Mouse (Mus musculus) intestine, embryonic 16.5 days (tissue): ENCODE results near the gene Socs5. TPM values are rescaled to one million over a fixed set of nuclear protein-coding genes. Genes with fewer than 3 reads are reported as not detected.
A peak's percentile ranks its signal among the peaks of the same experiment; 100 is the strongest.

Experiments
- ATAC-seq: fragments of 200-750 bp; cut with Nextera tagmentation; 2 replicates; pipeline ENCODE4 v1.8.0; 2017; ENCODE audit warnings: moderate TSS enrichment, moderate library complexity
- H3K27ac ChIP-seq: fragments of 300-500 bp; sonication (generic); 2 replicates; pipeline ENCODE4 v1.5.1; 2014; ENCODE audit warnings: mild to moderate bottlenecking, low read length
- H3K27me3 ChIP-seq: fragments of 300-500 bp; sonication (generic); replicated peaks from 2 replicates; pipeline ENCODE4 v1.6.1; 2014; ENCODE audit warnings: low read length, control low read depth, mixed read lengths; ENCODE audit not compliant: control insufficient read depth, insufficient read depth
- H3K36me3 ChIP-seq: fragments of 300-500 bp; sonication (generic); 2 replicates; pipeline ENCODE4 v1.6.1; 2014; ENCODE audit warnings: low read length, control low read depth; ENCODE audit not compliant: control insufficient read depth, insufficient read depth
- H3K4me1 ChIP-seq: fragments of 300-500 bp; sonication (generic); 2 replicates; pipeline ENCODE4 v1.6.1; 2014; ENCODE audit warnings: low read length, control low read depth, mixed read lengths; ENCODE audit not compliant: control insufficient read depth, insufficient read depth
- H3K4me2 ChIP-seq: fragments of 300-500 bp; sonication (generic); 2 replicates; pipeline ENCODE4 v1.6.1; 2014; ENCODE audit warnings: low read depth, low read length, control low read depth
- H3K4me3 ChIP-seq: fragments of 300-500 bp; sonication (generic); 2 replicates; pipeline ENCODE4 v1.5.1; 2014; ENCODE audit warnings: mild to moderate bottlenecking, low read length
- H3K9ac ChIP-seq: fragments of 300-500 bp; sonication (generic); 2 replicates; pipeline ENCODE4 v1.6.1; 2014; ENCODE audit warnings: low read depth, low read length
- H3K9me3 ChIP-seq: fragments of 300-500 bp; sonication (generic); 2 replicates; pipeline ENCODE4 v1.6.1; 2016; ENCODE audit warnings: low read length, control low read depth; ENCODE audit not compliant: control insufficient read depth
- WGBS: fragments of 180-500 bp; shearing (Covaris S2); extraction: QIAGEN DNeasy Blood & Tissue Kit; methylation state at CpG from one replicate; pipeline ENCODE4 v1.1.7; 2014; 5-methylcytosine and 5-hydroxymethylcytosine counted together
- polyA plus RNA-seq: library from polyadenylated mRNA; unstranded; fragments of >200 nt; fragmentation: Nextera tagmentation; extraction: Ambion mirVana; gene quantifications from 2 replicates; pipeline ENCODE4 v1.2.1, GENCODE M21; 2015

The Socs5 gene
- polyA plus RNA-seq, 1 experiment from 2014 or later: 5.3 TPM

DNA sequence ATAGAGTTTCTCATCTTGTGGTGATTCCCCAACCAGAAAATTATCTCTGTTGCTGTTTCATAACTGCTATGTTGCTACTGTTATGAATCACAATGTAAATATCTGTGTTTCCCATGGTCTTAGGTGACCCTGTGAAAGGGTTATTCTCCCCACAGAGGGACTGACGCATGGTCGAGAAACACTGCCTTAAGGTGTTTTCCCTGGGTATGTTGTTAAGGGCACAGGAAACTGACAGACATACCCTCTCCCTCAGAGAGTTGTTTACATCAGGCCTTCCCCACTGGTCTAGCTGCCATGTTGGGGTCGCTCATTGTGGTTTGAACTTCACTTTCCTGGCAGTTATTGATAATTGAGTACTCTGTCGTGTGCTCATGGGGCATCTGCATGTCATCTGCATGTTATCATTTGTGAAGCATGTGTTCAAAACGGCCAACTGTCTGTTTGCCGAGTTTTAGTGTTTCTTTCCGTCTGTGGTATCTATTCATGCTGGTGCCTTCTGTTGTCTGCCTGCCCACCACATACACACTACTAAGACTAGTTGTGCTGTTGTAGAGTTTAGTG is 11.6 kb downstream of the Socs5 start:
- Histone ChIP-seq H3K36me3 (peaks cover 2% of the 10 kb centered on the region; the same call in 1 of the 2 replicates), H3K27me3 (no peaks in the 10 kb centered on the region), H3K4me2 (no peak overlapping the region), H3K9ac (no peak overlapping the region), H3K4me3 (no peak overlapping the region), H3K27ac (no peak overlapping the region), H3K4me1 (no peaks in the 10 kb centered on the region), H3K9me3 (no peaks in the 10 kb centered on the region)
- no peak for ATAC-seq
- WGBS: 75% methylated on average over 7 of the region's 7 CpGs

DNA sequence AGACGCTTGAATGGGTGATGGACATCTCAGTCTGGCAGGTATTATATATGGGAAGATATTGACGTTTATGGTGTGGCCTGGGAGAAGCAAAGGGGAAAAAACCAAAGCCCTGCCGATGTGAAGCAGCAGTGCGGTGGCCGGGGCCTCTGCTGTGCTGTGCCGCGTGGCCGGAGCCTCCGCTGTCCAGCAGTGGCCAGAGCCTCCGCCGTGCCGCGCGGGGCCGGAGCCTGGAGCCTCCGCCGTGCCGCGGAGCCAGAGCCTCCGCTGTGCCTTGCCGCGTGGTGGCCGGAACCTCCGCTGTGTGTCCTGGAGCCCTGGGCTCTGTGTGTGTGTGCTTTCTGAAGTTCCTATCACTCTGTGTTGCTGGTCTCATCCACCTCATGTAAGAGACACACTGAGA is 17.9 kb downstream of the Socs5 start:
- H3K9me3 ChIP-seq: no peaks in the 10 kb centered on the region
- H3K27ac ChIP-seq: no peak overlapping the region
- 50% methylated on average over 24 of the region's 24 CpGs for WGBS
- ATAC-seq: peak; percentile 46; the same call in 1 of the 2 replicates
- peak overlapping the region; percentile 17; the same call in 1 of the 2 replicates for H3K4me3 ChIP-seq
- no peaks in the 10 kb centered on the region for H3K27me3 ChIP-seq
- H3K4me1 ChIP-seq: no peaks in the 10 kb centered on the region
- peak overlapping the region; percentile 47 for H3K4me2 ChIP-seq
- 0 out of 2 replicates have a peak overlapping the region, but pooled peaks have one; percentile 7 for H3K9ac ChIP-seq
- H3K36me3 ChIP-seq: no peaks in the 10 kb centered on the region

DNA sequence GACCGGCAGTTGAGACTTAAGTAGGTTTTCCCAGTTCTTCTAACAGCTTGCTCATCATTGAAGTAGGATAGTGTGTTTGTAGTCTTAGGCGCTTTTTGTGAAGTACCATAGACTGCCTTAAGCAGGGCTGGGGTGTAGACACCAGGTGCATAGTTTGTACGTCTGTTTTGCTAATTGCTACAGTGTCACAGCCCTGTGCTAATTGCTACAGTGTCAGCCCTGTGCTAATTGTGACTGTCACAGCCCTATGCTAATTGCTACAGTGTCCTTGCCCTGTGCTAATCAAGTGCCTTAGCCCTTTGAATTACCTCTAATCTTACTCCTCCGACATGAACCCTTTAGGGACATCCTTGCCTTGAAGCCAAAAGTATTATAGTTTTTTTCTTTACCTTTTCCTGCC is 24.8 kb downstream of the Socs5 start:
- H3K27me3 ChIP-seq: no peaks in the 10 kb centered on the region
- WGBS: 75% methylated on average over 4 of the region's 4 CpGs
- H3K9ac ChIP-seq: no peak overlapping the region
- H3K4me3 ChIP-seq: no peak overlapping the region
- no peaks in the 10 kb centered on the region for H3K9me3 ChIP-seq
- H3K4me2 ChIP-seq: no peak overlapping the region
- H3K4me1 ChIP-seq: no peaks in the 10 kb centered on the region
- no peak overlapping the region for H3K27ac ChIP-seq
- peaks cover 7% of the 10 kb centered on the region; the same call in 1 of the 2 replicates for H3K36me3 ChIP-seq
- ATAC-seq: no peak

DNA sequence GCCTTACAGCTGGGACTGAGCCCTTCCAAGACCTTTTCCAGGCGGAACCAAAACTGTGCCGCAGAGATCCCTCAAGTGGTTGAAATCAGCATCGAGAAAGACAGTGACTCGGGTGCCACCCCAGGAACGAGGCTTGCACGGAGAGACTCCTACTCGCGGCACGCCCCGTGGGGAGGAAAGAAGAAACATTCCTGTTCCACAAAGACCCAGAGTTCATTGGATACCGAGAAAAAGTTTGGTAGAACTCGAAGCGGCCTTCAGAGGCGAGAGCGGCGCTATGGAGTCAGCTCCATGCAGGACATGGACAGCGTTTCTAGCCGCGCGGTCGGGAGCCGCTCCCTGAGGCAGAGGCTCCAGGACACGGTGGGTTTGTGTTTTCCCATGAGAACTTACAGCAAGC is 26.3 kb downstream of the Socs5 start:
- Histone ChIP-seq H3K4me2 (no peak overlapping the region), H3K4me3 (no peak overlapping the region), H3K9ac (no peak overlapping the region), H3K27ac (no peak overlapping the region), H3K27me3 (no peaks in the 10 kb centered on the region), H3K36me3 (peaks cover 7% of the 10 kb centered on the region; the same call in 1 of the 2 replicates), H3K4me1 (no peaks in the 10 kb centered on the region), H3K9me3 (no peaks in the 10 kb centered on the region)
- no peak for ATAC-seq
- WGBS: 75% methylated on average over 23 of the region's 23 CpGs

DNA sequence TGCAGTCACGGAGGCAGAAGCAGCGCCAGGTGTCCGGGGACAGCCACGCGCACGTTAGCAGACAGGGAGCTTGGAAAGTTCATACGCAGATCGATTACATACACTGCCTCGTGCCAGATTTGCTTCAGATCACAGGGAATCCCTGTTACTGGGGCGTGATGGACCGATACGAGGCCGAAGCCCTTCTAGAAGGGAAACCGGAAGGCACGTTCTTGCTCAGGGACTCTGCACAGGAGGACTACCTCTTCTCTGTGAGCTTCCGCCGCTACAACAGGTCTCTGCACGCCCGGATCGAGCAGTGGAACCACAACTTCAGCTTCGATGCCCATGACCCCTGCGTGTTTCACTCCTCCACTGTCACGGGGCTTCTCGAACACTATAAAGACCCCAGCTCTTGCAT is 27.2 kb downstream of the Socs5 start:
- 93% methylated on average over 24 of the region's 24 CpGs for WGBS
- peaks cover 7% of the 10 kb centered on the region; the same call in 1 of the 2 replicates for H3K36me3 ChIP-seq
- no peaks in the 10 kb centered on the region for H3K27me3 ChIP-seq
- no peak overlapping the region for H3K27ac ChIP-seq
- no peak for ATAC-seq
- no peak overlapping the region for H3K9ac ChIP-seq
- H3K4me2 ChIP-seq: no peak overlapping the region
- H3K4me1 ChIP-seq: no peaks in the 10 kb centered on the region
- no peaks in the 10 kb centered on the region for H3K9me3 ChIP-seq
- H3K4me3 ChIP-seq: no peak overlapping the region

DNA sequence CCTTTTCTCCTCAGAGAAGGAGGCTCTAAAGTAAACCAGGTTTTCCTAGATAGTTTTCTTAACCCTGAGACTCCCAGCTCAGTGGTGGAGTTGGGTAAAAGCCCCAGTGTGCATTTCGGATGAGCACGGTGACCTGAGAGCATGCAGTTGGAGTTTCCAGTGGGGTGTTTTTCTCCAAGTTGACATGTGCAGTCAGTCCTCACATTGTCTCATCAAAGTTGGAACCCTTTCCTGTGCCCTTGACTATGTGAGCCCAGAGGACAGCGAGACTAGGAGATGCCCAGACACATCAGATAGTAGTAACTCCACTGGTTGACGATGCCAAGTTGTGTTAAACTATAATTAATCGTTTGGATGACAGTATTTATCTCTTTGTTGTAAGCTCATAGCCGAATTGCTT is 28.3 kb downstream of the Socs5 start:
- H3K4me2 ChIP-seq: no peak overlapping the region
- H3K9ac ChIP-seq: no peak overlapping the region
- no peak for ATAC-seq
- peaks cover 7% of the 10 kb centered on the region; the same call in 1 of the 2 replicates for H3K36me3 ChIP-seq
- no peaks in the 10 kb centered on the region for H3K27me3 ChIP-seq
- 78% methylated on average over 6 of the region's 6 CpGs for WGBS
- H3K27ac ChIP-seq: no peak overlapping the region
- H3K4me1 ChIP-seq: no peaks in the 10 kb centered on the region
- no peaks in the 10 kb centered on the region for H3K9me3 ChIP-seq
- no peak overlapping the region for H3K4me3 ChIP-seq

DNA sequence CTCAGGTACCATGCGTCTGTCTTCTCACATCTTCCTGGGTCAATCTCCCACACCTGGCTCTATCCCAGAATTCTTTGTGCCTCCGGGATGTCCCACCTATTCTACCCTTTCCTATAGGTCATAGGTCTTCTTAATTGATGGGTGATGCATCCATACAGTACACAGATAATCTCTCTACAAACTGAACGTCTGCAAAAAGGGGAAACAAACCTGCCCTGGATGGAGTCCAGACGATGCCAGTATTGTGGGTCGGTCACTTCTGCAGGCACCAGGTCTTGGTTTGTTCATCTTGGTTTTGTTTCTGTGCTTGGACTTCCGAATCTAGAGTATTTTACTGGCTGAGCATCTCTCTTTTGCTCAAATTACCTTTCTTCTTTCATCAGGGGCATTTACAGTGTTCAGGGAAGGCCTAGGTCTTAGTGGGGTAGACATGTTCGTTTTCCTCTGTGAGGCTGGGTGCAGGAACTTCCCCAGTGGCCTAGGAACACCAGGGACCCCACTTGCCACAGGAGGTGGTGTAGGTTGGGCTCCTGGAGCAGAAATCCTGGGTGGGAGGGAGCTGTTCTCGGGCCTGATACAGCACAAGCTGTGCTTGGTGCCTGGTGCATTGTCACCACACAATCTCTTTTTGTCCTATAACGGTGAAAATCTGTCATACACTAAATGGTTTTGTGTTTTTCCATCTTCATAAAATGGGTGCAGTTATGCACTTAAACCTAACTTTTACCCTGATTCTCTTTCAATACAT is 33.9 kb downstream of the Socs5 start:
- Histone ChIP-seq H3K4me1 (no peaks in the 10 kb centered on the region), H3K27me3 (no peaks in the 10 kb centered on the region), H3K36me3 (no peaks in the 10 kb centered on the region), H3K4me3 (no peak overlapping the region), H3K27ac (no peak overlapping the region), H3K4me2 (no peak overlapping the region), H3K9me3 (no peaks in the 10 kb centered on the region), H3K9ac (no peak overlapping the region)
- WGBS: 87% methylated on average over 9 of the region's 9 CpGs
- no peak for ATAC-seq

DNA sequence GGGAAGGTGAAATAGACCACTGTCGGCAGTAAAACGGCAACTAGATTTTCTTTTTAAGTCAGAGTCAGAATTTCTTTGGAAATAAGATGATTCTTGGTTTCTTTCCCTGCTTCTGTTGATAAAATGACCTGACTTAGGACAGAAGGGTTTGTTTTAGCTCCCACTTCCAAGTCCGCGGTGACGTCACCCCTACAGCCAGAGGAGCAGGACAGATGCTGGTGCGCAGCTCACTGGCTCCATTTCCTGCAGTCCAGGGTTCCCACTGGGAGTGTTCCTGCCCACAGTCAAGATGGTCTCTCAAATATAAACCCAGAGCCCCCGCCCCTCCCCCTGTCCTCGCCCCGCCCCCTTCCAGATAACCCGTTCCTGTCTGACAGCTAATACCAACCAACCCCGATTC is 34.8 kb downstream of the Socs5 start:
- 35% methylated on average over 11 of the region's 11 CpGs for WGBS
- Histone ChIP-seq H3K4me2 (peak overlapping the region; percentile 25; the same call in 1 of the 2 replicates), H3K27ac (no peak overlapping the region), H3K4me1 (no peaks in the 10 kb centered on the region), H3K9ac (no peak overlapping the region), H3K36me3 (no peaks in the 10 kb centered on the region), H3K9me3 (no peaks in the 10 kb centered on the region), H3K4me3 (no peak overlapping the region), H3K27me3 (no peaks in the 10 kb centered on the region)
- ATAC-seq: peak; percentile 81

DNA sequence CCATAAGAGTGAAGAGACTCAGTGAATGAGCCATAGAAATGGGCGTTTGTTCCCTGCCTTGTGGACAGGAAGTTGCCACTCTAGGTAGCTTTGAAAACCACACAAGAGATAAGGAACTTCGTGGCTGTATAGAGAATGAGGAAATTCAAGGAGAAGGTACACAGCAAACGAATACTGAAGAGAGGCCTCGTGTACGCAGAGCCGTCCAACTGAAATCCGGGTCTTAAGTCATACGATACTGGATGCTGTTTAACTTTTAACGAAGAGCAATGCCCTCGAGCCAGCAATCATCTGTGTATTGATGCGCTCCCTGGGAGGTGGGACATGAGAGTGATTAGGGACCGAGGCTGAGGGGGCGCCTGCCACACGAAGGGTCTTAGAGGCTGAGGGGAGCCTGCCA is 35.7 kb downstream of the Socs5 start:
- no peak overlapping the region for H3K27ac ChIP-seq
- no peak for ATAC-seq
- H3K4me1 ChIP-seq: no peaks in the 10 kb centered on the region
- no peaks in the 10 kb centered on the region for H3K9me3 ChIP-seq
- no peak overlapping the region for H3K4me3 ChIP-seq
- no peak overlapping the region for H3K9ac ChIP-seq
- no peaks in the 10 kb centered on the region for H3K27me3 ChIP-seq
- H3K4me2 ChIP-seq: no peak overlapping the region
- 59% methylated on average over 14 of the region's 14 CpGs for WGBS
- H3K36me3 ChIP-seq: no peaks in the 10 kb centered on the region
